Mouse (Mus musculus) right cerebral cortex, postnatal 14 days (tissue): ENCODE measurements around the gene Gm10722.
"Not testable (repeated sequence)": the region's sequence is repeated elsewhere in the genome, so short reads cannot be mapped to it uniquely, and the experiment has no call there.

Source experiments
- DNase-seq: peaks from one replicate; pipeline ENCODE4 v3.0.0; 2022

Gm10722 gene

GRCm38 (mm10) chr9:3000445-3000972, at the start of gene Gm10722:
Gene Gm10722, plus strand, starts transcription at chr9:3000922.
- DNase-seq, result not testable (repeated sequence)

- not testable (repeated sequence) for DNase-seq
Observed at GRCm38 (mm10) chr9:3001006-3001405, 284 bp downstream of the Gm10722 start.

- DNase-seq, result peak; percentile 24
Observed at GRCm38 (mm10) chr9:3001948-3002659, 1.4 kb downstream of the Gm10722 start.

GRCm38 (mm10) chr9:3002794-3003396, 2.2 kb downstream of the Gm10722 start, which contains the start of gene Gm11168:
Gene Gm11168, plus strand, starts transcription at chr9:3003346.
- not testable (repeated sequence) for DNase-seq

GRCm38 (mm10) chr9:3006179-3006578, 5.5 kb downstream of the Gm10722 start:
- DNase-seq, result not testable (repeated sequence)

- DNase-seq, result not testable (repeated sequence)
Observed at GRCm38 (mm10) chr9:3006636-3007035, 5.9 kb downstream of the Gm10722 start.

GRCm38 (mm10) chr9:3007272-3007671, 6.5 kb downstream of the Gm10722 start:
- not testable (repeated sequence) for DNase-seq

- not testable (repeated sequence) for DNase-seq
Observed at GRCm38 (mm10) chr9:3009331-3009730, 8.6 kb downstream of the Gm10722 start.

GRCm38 (mm10) chr9:3012054-3012621, 11.4 kb downstream of the Gm10722 start:
- not testable (repeated sequence) for DNase-seq

- not testable (repeated sequence) for DNase-seq
Observed at GRCm38 (mm10) chr9:3012733-3013279, 12.1 kb downstream of the Gm10722 start, which contains the start of gene Gm10721. Gene Gm10721, plus strand, starts transcription at chr9:3013140.

GRCm38 (mm10) chr9:3015354-3015753, 14.6 kb downstream of the Gm10722 start, which contains the start of gene Gm10720:
Gene Gm10720, plus strand, starts transcription at chr9:3015654.
- DNase-seq, result not testable (repeated sequence)

GRCm38 (mm10) chr9:3015896-3016295, 15.2 kb downstream of the Gm10722 start:
- DNase-seq, result not testable (repeated sequence)

- not testable (repeated sequence) for DNase-seq
Observed at GRCm38 (mm10) chr9:3017108-3017507, 16.4 kb downstream of the Gm10722 start, which contains the start of gene Gm10719. Gene Gm10719, plus strand, starts transcription at chr9:3017408.

GRCm38 (mm10) chr9:3018944-3019343, 18.2 kb downstream of the Gm10722 start:
- peak; percentile 23 for DNase-seq

- not testable (repeated sequence) for DNase-seq
Observed at GRCm38 (mm10) chr9:3019835-3020727, 19.4 kb downstream of the Gm10722 start.

GRCm38 (mm10) chr9:3022316-3023008, 21.7 kb downstream of the Gm10722 start:
- DNase-seq, result peak; percentile 1

- DNase-seq, result not testable (repeated sequence)
Observed at GRCm38 (mm10) chr9:3023312-3023984, 22.7 kb downstream of the Gm10722 start, which contains the start of gene Gm10718. Gene Gm10718, plus strand, starts transcription at chr9:3023547.

GRCm38 (mm10) chr9:3023985-3024648, 23.4 kb downstream of the Gm10722 start:
- peak; percentile 1 for DNase-seq

GRCm38 (mm10) chr9:3024912-3025467, 24.3 kb downstream of the Gm10722 start, which contains the start of gene Gm10717:
Gene Gm10717, plus strand, starts transcription at chr9:3025417.
- DNase-seq, result peak; percentile 2
